Mouse (Mus musculus) cerebellum, postnatal 14 days (tissue): ENCODE measurements around the gene Abhd17a.

ENCODE experiments used
- DNase-seq, 2 experiments: peaks; one replicate each; pipeline ENCODE4 v3.0.0; 2021; ENCODE audit warnings: mixed read lengths in 2 of 2

Abhd17a gene

GRCm38 (mm10) chr10:80545590-80545989, 44.6 kb downstream of the Abhd17a start:
- no peak for DNase-seq

- peak in 1 of 2 experiments; percentile 54 for DNase-seq
Observed at GRCm38 (mm10) chr10:80543873-80544272, 46.3 kb downstream of the Abhd17a start.

- DNase-seq: no peak
Observed at GRCm38 (mm10) chr10:80539493-80539892, 50.6 kb downstream of the Abhd17a start.

GRCm38 (mm10) chr10:80538710-80539394, 51.3 kb downstream of the Abhd17a start, which contains the start of gene Atp8b3:
Atp8b3 (minus strand) TSS chr10:80539124.
- peak; percentile 39 to 63 for DNase-seq

- no peak for DNase-seq
Observed at GRCm38 (mm10) chr10:80538180-80538579, 52.0 kb downstream of the Abhd17a start.

GRCm38 (mm10) chr10:80535711-80536110, 54.4 kb downstream of the Abhd17a start:
- DNase-seq: no peak

GRCm38 (mm10) chr10:80535071-80535470, 55.1 kb downstream of the Abhd17a start:
- no peak for DNase-seq

GRCm38 (mm10) chr10:80533704-80534103, 56.4 kb downstream of the Abhd17a start:
- no peak for DNase-seq
